Mouse (Mus musculus) limb, embryonic 13.5 days (tissue): ENCODE measurements around the gene Mogs. TPM values are rescaled to one million over a fixed set of nuclear protein-coding genes. Genes with fewer than 3 reads are reported as not detected.

Experiments
- ATAC-seq: fragments of 200-750 bp; cut with Nextera tagmentation; 2 replicates; pipeline ENCODE4 v1.8.0; 2017; ENCODE audit warnings: low read depth, moderate number of reproducible peaks, moderate TSS enrichment; ENCODE audit not compliant: low FRiP score
- H3K27ac ChIP-seq: fragments of 300-500 bp; sonication (generic); 2 replicates; pipeline ENCODE4 v1.5.1; 2015; ENCODE audit warnings: inconsistent platforms, mild to moderate bottlenecking, moderate library complexity
- H3K27me3 ChIP-seq: fragments of 300-500 bp; sonication (generic); 2 replicates; pipeline ENCODE4 v1.6.1; 2015; ENCODE audit warnings: mild to moderate bottlenecking, inconsistent platforms
- H3K36me3 ChIP-seq: fragments of 300-500 bp; sonication (generic); 2 replicates; pipeline ENCODE4 v1.6.1; 2015; ENCODE audit warnings: inconsistent platforms, mild to moderate bottlenecking, moderate library complexity
- H3K4me1 ChIP-seq: fragments of 300-500 bp; sonication (generic); 2 replicates; pipeline ENCODE4 v1.6.1; 2015; ENCODE audit warnings: inconsistent platforms
- H3K4me2 ChIP-seq: fragments of 300-500 bp; sonication (generic); replicated peaks from 2 replicates; pipeline ENCODE4 v1.6.1; 2015; ENCODE audit warnings: inconsistent platforms, mild to moderate bottlenecking, moderate library complexity
- H3K4me3 ChIP-seq: fragments of 300-500 bp; sonication (generic); 2 replicates; pipeline ENCODE4 v1.5.1; 2015; ENCODE audit warnings: moderate library complexity, mild to moderate bottlenecking, inconsistent platforms
- H3K9ac ChIP-seq: fragments of 300-500 bp; sonication (generic); 2 replicates; pipeline ENCODE4 v1.6.1; 2015; ENCODE audit warnings: mild to moderate bottlenecking, inconsistent platforms
- H3K9me3 ChIP-seq: fragments of 300-500 bp; sonication (generic); 2 replicates; pipeline ENCODE4 v1.6.1; 2016; ENCODE audit warnings: inconsistent platforms
- WGBS: fragments of 180-500 bp; shearing (Covaris S2); methylation state at CpG from one replicate; pipeline ENCODE4 v1.1.7; 2015; 5-methylcytosine and 5-hydroxymethylcytosine counted together
- polyA plus RNA-seq: library from polyadenylated mRNA; unstranded; fragments of >200 nt; fragmentation: Nextera tagmentation; extraction: Ambion mirVana; gene quantifications from 2 replicates; pipeline ENCODE4 v1.2.1, GENCODE M21; 2015

Gene Mogs
- polyA plus RNA-seq, 1 experiment from 2014 or later, result 45.4 TPM

DNA sequence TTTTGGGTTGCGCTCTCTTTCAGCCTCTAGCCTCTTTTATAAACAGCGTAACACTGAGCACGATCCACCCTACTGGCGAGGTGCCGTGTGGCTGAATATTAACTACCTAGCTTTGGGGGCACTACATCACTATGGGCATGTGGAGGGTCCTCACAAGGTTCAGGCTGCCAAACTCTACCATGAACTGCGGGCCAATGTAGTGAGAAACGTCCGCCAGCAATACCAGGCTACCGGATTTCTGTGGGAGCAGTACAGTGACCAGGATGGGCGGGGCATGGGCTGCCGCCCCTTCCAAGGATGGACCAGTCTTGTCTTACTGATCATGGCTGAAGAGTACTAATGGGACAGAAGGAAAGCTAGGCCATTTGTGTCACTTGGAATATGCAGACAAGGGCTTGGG lies 3.1 kb downstream of the Mogs start:
- Histone ChIP-seq H3K27ac (no peak overlapping the region; the same call in 1 of the 2 replicates), H3K4me2 (0 out of 2 replicates have a peak overlapping the region, but pooled peaks have one; percentile 3), H3K4me3 (no peak overlapping the region), H3K36me3 (peaks cover 33% of the 10 kb centered on the region), H3K9me3 (no peaks in the 10 kb centered on the region), H3K27me3 (no peaks in the 10 kb centered on the region), H3K9ac (no peak overlapping the region), H3K4me1 (peaks cover 50% of the 10 kb centered on the region)
- ATAC-seq, result no peak
- WGBS, result 81% methylated on average over 11 of the region's 11 CpGs

DNA sequence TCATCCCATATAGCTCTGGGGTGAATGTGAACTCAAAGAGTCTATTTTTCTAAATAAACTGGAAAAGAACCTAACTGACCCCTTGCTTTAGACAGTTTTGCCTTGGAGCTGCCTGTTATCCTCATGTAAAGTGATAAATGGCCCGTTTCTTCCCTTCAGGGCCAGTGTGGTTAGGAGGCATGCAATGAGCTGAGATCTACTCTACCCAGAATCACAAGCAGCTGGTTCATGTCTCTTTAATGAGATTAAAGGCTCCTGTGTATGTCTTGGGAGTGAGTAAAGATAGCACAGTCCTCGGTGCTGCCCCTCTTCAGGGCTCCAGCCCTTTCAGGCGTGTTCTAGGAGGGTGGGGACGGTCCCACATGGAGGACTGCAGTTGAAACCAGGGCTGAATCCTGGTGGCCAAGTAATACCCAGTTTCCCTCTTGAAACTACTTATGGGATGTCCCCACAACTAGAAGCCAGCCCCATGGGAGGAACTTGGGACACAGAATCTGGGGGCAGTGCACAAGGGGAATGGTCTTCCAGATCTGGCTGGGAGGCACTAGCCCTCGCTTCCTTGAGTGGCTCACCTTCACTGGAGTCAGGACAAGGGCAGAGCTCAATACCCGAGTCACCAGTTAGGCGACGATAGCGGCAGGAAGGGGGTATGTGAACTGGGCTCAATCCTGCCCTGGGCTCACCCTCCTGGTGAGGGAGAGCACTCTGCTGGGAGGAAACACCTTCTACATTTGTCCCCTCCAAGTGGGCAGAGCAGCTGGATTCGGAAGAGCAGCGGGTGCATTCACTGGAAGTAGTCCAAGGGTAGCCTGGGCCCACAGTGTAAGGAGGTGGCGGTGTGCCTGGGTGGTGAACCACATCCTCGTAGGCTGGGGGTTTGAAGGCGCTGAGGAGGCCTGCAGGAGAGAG lies 3.8 kb downstream of the Mogs start:
- Histone ChIP-seq H3K27ac (no peak overlapping the region; the same call in 1 of the 2 replicates), H3K9ac (peak overlapping the region; percentile 95), H3K4me2 (peak overlapping the region; percentile 91), H3K4me3 (peak overlapping the region; percentile 77; the same call in 1 of the 2 replicates), H3K9me3 (no peaks in the 10 kb centered on the region), H3K27me3 (no peaks in the 10 kb centered on the region), H3K4me1 (peaks cover 56% of the 10 kb centered on the region), H3K36me3 (peaks cover 33% of the 10 kb centered on the region)
- WGBS, result 87% methylated on average over 14 of the region's 14 CpGs
- no peak for ATAC-seq

DNA sequence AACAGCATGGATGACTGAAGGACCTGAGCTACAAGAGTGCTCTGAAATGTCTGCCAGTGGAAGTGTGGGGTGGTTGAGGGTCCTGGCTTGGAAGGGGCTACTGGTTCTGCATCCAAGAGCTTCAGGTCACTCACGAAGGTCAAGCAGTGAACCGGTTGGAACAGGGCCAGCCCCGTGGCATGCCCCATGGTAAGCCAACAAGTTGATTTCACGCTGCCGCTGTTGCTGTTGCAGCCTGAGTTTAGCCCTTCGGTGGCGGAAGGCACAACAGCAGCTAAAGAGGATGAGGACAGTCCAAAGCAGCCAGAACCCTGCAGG lies 4.4 kb downstream of the Mogs start:
- 82% methylated on average over 7 of the region's 7 CpGs for WGBS

DNA sequence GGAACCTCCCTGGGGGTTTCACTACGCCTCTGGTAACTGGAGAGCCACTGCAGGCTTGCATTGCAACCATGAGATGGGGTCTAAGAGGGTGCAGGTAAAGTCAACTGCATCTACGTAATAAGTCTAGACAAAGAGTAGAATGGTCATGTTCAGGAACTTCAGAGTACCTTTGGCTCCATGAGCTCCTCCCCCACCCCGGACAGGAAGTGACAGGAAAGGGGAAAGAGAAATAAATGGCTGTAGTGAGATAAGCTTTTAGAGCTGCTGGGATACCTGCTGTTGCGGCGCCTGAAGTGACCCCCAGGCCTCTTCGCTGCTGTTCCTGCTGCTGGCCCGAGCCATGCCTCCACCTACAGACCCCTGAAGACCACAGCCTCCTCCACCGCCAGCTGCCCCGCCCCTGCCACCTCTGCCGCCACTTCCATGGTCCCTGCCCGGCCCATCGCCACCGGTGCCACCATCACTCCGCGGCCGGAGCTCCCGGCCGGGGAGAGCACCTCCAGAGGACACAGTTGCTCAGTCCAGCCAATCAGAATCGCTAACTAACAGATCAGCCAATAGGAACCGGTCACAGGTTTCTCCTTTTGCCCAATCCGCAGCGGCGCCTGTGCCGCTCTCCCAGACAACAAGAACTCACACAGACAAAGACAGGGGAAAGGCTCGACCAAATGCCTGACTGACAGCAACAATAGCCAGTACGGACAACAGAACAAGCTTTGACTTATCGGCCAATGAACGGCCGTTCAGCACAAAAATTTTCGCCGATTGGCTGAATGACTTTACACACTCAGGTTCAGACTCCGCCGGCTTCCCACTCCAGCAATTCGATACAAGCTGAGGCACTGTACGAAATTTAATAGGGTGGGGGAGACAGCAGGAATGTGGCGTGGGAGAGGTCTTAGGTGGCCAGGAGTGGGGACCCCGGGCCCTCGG lies 5.9 kb downstream of the Mogs start, which contains the start of gene Wbp1:
Gene Wbp1, minus strand, starts transcription at position 630 of the 933 bp plus-strand sequence.
- peak within 1 kb of the TSS; percentile 94 for H3K4me2 ChIP-seq
- H3K4me3 ChIP-seq, result peak within 1 kb of the TSS; percentile 77
- H3K27ac ChIP-seq, result peak within 1 kb of the TSS; percentile 99
- peak; percentile 95 for ATAC-seq
- peak within 1 kb of the TSS; percentile 95 for H3K9ac ChIP-seq
- WGBS, result under 1% methylated on average over 38 of the region's 38 CpGs
- no peaks in the 10 kb centered on the region for H3K9me3 ChIP-seq
- peaks cover 51% of the 10 kb centered on the region for H3K4me1 ChIP-seq
- H3K36me3 ChIP-seq, result peaks cover 33% of the 10 kb centered on the region
- no peaks in the 10 kb centered on the region for H3K27me3 ChIP-seq

More for the DNA sequence above, 4.4 kb downstream of the Mogs start:
- no peak for ATAC-seq
- H3K27me3 ChIP-seq, result no peaks in the 10 kb centered on the region
- H3K9ac ChIP-seq, result peak overlapping the region; percentile 95
- H3K27ac ChIP-seq, result 0 out of 2 replicates have a peak overlapping the region, but pooled peaks have one; percentile 92
- peak overlapping the region; percentile 91 for H3K4me2 ChIP-seq
- H3K4me1 ChIP-seq, result peaks cover 57% of the 10 kb centered on the region
- peak overlapping the region; percentile 77 for H3K4me3 ChIP-seq
- H3K9me3 ChIP-seq, result no peaks in the 10 kb centered on the region
- peaks cover 33% of the 10 kb centered on the region for H3K36me3 ChIP-seq

DNA sequence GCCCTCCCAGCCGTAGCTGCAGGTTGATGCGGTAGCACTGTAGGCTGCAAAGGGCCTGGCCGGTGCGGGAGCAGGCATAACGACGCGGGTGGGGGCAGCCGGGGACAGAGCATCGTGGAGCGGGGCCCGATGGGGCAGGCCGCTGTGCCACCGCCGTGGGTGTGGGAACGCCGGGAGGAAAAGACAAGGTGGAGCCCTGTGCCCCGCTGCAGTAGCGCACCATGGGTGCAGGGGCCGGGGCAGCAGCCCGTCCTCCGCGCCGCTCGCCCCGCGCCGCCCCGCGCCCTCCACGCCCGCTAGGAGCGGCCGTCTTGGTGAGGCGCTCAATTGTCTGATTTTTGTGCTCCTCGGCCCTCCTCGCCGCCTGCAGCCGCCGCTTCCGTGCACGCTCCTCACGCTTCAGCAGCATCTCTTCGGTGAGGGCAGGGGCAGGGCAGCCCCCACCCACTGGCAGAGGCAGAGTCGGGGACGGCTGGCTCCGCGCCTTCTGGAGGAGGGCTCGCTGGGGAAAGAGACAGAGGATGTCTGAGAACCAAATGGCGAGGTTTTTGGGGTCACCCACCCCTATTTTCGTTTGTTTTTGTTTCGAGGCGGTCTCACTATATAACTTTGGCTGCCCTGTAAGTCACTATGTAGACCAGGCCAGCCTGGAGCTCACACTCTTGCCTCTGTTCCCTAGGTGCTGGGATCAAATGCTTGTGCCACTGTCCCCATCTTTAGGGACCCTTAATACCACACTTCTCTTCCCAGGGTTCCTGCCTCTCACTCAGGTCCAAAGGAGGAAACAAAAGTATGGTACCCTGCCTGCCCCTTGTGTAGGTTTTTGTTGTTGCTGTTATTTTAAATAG lies 6.8 kb downstream of the Mogs start:
- Histone ChIP-seq H3K9me3 (no peaks in the 10 kb centered on the region), H3K4me1 (peaks cover 42% of the 10 kb centered on the region), H3K4me2 (peak overlapping the region; percentile 94), H3K9ac (peak overlapping the region; percentile 95), H3K27ac (peak overlapping the region; percentile 99), H3K4me3 (peak overlapping the region; percentile 77), H3K27me3 (no peaks in the 10 kb centered on the region), H3K36me3 (peaks cover 28% of the 10 kb centered on the region)
- ATAC-seq, result peak; percentile 0; the same call in 1 of the 2 replicates
- WGBS, result under 1% methylated on average over 51 of the region's 52 CpGs

DNA sequence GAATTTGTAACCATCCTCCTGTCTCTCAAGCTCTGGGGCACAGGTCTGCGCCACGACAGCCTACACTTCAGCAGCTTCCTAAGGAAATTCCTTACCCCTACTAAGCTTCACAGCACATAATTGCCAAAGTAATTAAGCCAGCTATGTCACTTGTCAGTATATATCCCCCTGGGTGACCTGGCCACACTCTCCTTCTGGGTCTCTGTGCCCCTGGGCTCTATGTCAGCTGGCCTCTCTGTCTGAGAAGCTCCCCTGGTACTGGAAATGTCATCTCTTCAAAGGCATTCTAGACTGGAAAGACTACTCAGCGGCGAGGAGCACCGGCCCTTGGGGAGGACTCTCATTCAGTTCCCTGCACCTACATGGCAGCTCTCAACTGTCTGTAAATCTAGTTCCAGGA lies 7.7 kb downstream of the Mogs start:
- Histone ChIP-seq H3K27me3 (no peaks in the 10 kb centered on the region), H3K9me3 (no peaks in the 10 kb centered on the region), H3K9ac (peak overlapping the region; percentile 95), H3K4me1 (peaks cover 40% of the 10 kb centered on the region), H3K27ac (0 out of 2 replicates have a peak overlapping the region, but pooled peaks have one; percentile 99), H3K36me3 (peaks cover 19% of the 10 kb centered on the region), H3K4me2 (peak overlapping the region; percentile 94), H3K4me3 (peak overlapping the region; percentile 77)
- no peak for ATAC-seq
- WGBS, result 84% methylated on average over 5 of the region's 5 CpGs

DNA sequence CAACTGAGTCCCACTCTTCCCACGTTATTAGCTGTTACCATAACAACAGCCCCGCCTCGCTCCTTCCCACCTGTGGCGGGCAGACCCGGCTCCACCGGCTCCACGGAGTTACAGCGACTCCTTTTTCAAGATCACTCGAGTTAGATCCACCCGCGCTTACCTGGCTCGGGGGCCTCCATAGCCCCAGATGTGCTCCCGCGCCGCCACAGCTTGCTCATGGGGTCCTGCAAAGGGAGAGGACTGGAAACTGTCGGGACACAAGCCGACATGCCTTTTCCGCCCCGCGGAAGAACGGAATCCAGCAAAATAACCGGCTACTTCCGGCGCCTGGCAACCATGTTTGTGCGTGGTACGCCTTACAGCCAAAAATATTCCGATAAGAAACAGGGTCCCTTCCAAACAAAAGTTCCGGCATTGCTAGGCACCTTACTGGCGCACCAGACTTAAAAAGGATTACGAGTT lies 9.6 kb downstream of the Mogs start:
- peak; percentile 29; the same call in 1 of the 2 replicates for ATAC-seq
- Histone ChIP-seq H3K9ac (peak overlapping the region; percentile 79), H3K9me3 (no peaks in the 10 kb centered on the region), H3K36me3 (peaks cover under 1% of the 10 kb centered on the region; the same call in 1 of the 2 replicates), H3K4me3 (peak overlapping the region; percentile 76), H3K27me3 (no peaks in the 10 kb centered on the region), H3K4me1 (peaks cover 33% of the 10 kb centered on the region), H3K4me2 (peak overlapping the region; percentile 94), H3K27ac (peak overlapping the region; percentile 67; the same call in 1 of the 2 replicates)
- under 1% methylated on average over 30 of the region's 30 CpGs for WGBS

DNA sequence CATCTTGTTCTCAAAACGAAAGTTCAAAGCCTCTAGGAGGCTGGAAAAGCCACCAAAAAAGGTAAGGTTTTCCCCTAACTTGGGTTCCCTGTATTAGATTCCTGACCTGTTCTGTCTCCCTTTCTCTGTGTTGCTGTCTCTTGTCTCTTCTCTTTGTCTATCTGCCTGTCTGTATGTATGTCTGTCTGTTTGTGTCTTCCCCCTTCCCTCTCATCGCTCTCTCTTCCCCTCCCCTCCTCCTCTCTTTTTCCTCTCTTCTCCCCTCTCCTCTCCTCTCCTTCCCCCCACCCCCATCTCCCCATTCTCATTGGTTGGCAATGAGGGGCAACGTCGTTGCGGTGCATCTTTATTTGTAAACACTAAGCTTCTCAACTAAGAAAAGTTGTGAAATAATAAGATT lies 10.0 kb downstream of the Mogs start, which contains the start of gene Ino80b:
Gene Ino80b, minus strand, starts transcription at position 101 of the 400 bp plus-strand sequence.
- H3K4me2 ChIP-seq, result peak within 1 kb of the TSS; percentile 94
- peaks cover 29% of the 10 kb centered on the region for H3K4me1 ChIP-seq
- WGBS, result 24% methylated on average over 5 of the region's 5 CpGs
- H3K27me3 ChIP-seq, result no peaks in the 10 kb centered on the region
- peak within 1 kb of the TSS; percentile 79 for H3K9ac ChIP-seq
- peak within 1 kb of the TSS; percentile 67; the same call in 1 of the 2 replicates for H3K27ac ChIP-seq
- H3K9me3 ChIP-seq, result no peaks in the 10 kb centered on the region
- no peak for ATAC-seq
- no peaks in the 10 kb centered on the region for H3K36me3 ChIP-seq
- H3K4me3 ChIP-seq, result peak within 1 kb of the TSS; percentile 76

DNA sequence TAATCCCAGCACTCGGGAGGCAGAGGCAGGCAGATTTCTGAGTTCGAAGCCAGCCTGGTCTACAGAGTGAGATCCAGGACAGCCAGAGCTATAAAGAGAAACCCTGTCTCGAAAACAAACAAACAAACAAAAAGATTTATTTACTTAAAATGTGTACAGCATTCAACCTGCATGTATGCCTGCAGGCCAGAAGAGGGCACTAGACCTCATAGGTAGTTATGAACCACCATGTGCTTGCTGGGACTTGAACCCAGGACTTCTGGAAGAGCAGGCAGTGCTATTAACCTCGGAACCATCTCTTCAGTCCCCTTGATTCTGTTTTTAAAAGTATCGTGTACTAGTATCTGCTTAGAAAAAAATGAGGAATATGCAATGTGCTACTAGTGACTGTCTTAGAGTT lies 12.1 kb downstream of the Mogs start:
- H3K36me3 ChIP-seq, result no peaks in the 10 kb centered on the region
- H3K9ac ChIP-seq, result no peak overlapping the region
- ATAC-seq, result no peak
- H3K4me2 ChIP-seq, result no peak overlapping the region
- no peak overlapping the region for H3K4me3 ChIP-seq
- H3K4me1 ChIP-seq, result peaks cover 21% of the 10 kb centered on the region
- H3K27me3 ChIP-seq, result no peaks in the 10 kb centered on the region
- no peak overlapping the region for H3K27ac ChIP-seq
- H3K9me3 ChIP-seq, result no peaks in the 10 kb centered on the region
- 97% methylated on average over 5 of the region's 5 CpGs for WGBS

DNA sequence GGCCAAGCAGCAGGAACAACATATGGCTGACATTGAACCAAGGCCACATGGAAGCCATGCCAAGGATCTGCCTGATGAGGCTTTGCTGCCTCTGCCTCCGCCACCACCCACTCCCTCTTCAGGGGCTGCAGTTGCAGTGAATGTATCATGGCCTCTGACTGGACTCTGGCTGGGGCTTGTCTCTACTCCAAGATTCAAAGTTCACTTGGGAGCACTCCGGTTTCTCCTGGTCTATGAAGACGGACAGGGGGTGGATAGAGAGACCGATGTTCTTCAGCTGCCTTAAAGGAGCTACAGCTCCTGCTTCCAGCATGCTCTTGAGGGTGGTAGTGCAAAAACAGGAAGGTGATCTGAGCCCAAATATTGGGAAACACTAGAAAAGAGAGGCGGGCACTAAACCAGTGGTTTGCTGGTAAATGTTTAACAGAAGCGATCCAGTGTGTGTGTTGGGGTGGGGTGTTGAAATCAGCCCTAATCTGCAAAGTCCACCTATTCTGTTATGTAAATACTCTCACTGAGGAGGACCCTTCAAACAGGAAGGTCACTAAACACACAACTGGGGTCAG lies 16.3 kb downstream of the Mogs start:
- no peak overlapping the region for H3K4me2 ChIP-seq
- H3K36me3 ChIP-seq, result no peaks in the 10 kb centered on the region
- no peak for ATAC-seq
- 74% methylated on average over 6 of the region's 6 CpGs for WGBS
- no peaks in the 10 kb centered on the region for H3K27me3 ChIP-seq
- no peak overlapping the region for H3K4me3 ChIP-seq
- H3K9ac ChIP-seq, result no peak overlapping the region
- no peak overlapping the region for H3K27ac ChIP-seq
- no peaks in the 10 kb centered on the region for H3K9me3 ChIP-seq
- peaks cover 16% of the 10 kb centered on the region for H3K4me1 ChIP-seq
